Mouse (Mus musculus): ENCODE measurements at regions not wholly inside any gene's neighbourhood (a gene's known extent, or its start where the extent isn't known, plus 50 kb on each side); places are given as distances from the start of the nearest gene placed in this dataset.

DNA sequence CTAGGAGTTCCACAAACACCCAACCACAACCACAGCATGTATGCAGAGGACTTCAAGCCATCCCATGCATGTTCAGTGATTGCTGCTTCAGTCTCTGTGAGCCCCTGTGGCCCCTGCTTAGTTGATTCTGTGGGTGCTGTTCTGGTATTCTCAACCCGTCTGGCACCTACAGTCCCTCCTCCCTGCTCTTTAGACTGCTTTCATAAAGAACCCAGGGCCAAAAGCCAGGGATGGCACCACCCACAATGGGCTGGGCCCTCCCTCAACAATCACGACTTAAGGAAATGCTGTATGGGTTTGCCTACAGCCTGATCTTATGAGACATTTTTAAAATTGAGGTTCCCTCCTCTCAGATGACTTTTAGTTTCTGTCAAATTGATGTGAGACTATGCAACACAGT is 58.9 kb upstream of the Bcl9 start:
- in situ Hi-C loops (cut with MboI; ENCODE audit: low sequenced_read_pairs in 2 of 2, unreplicated experiment in 2 of 2) = no loop called here
- Histone ChIP-seq H3K4me3 (ENCODE audit: insufficient read depth in 1 of 2, low read depth in 1 of 2, low read length in 2 of 2, poor library complexity in 1 of 2, severe bottlenecking in 1 of 2) (no peak overlapping the region), H3K27ac (ENCODE audit: insufficient read depth, low read depth, low read length, poor library complexity, severe bottlenecking) (no peak overlapping the region), H3K9ac (ENCODE audit: insufficient read depth, low read depth, low read length, poor library complexity, severe bottlenecking) (no peak overlapping the region), H3K4me1 (ENCODE audit: control insufficient read depth in 2 of 2, insufficient read depth in 2 of 2, low read length in 2 of 2, poor library complexity in 1 of 2) (peaks cover 0 to 2% of the 10 kb centered on the region in 2 experiments; a peak in 2 of 4 replicates), H3K9me3 (ENCODE audit: control insufficient read depth, insufficient read depth, low read depth, low read length) (no peaks in the 10 kb centered on the region), H3K36me3 (ENCODE audit: control insufficient read depth, insufficient read depth, low read length, poor library complexity, severe bottlenecking) (no peaks in the 10 kb centered on the region)
- no peak for DNase-seq (ENCODE audit: low read depth, low spot score)
- no peak for TF ChIP-seq ZC3H11A (IDR thresholded peaks at IDR 0.05; ENCODE audit: borderline replicate concordance, low read depth, low read length)
- TF ChIP-seq MAFK (IDR thresholded peaks at IDR 0.05; ENCODE audit: insufficient read depth, low read depth, low read length) = no peak
- TF ChIP-seq HCFC1 (IDR thresholded peaks at IDR 0.05; ENCODE audit: borderline replicate concordance, insufficient read depth, low read length) = no peak
- TF ChIP-seq ZNF384 (IDR thresholded peaks at IDR 0.05; ENCODE audit: low read depth, low read length) = no peak
- TF ChIP-seq CHD2 (IDR thresholded peaks at IDR 0.05; ENCODE audit: low read depth, low read length) = no peak

- Histone ChIP-seq H3K9me3 (ENCODE audit: control insufficient read depth, insufficient read depth, low read depth, low read length) (no peaks in the 10 kb centered on the region), H3K4me1 (ENCODE audit: control insufficient read depth in 2 of 2, insufficient read depth in 2 of 2, low read length in 2 of 2, poor library complexity in 1 of 2) (peaks cover 0 to 2% of the 10 kb centered on the region in 2 experiments; a peak in 2 of 4 replicates), H3K4me3 (ENCODE audit: insufficient read depth in 1 of 2, low read depth in 1 of 2, low read length in 2 of 2, poor library complexity in 1 of 2, severe bottlenecking in 1 of 2) (no peak overlapping the region), H3K36me3 (ENCODE audit: control insufficient read depth, insufficient read depth, low read length, poor library complexity, severe bottlenecking) (no peaks in the 10 kb centered on the region), H3K27ac (ENCODE audit: insufficient read depth, low read depth, low read length, poor library complexity, severe bottlenecking) (no peak overlapping the region), H3K9ac (ENCODE audit: insufficient read depth, low read depth, low read length, poor library complexity, severe bottlenecking) (no peak overlapping the region)
- TF ChIP-seq ZC3H11A (IDR thresholded peaks at IDR 0.05; ENCODE audit: borderline replicate concordance, low read depth, low read length) (no peak), HCFC1 (IDR thresholded peaks at IDR 0.05; ENCODE audit: borderline replicate concordance, insufficient read depth, low read length) (no peak), ZNF384 (IDR thresholded peaks at IDR 0.05; ENCODE audit: low read depth, low read length) (no peak), CHD2 (IDR thresholded peaks at IDR 0.05; ENCODE audit: low read depth, low read length) (no peak), MAFK (IDR thresholded peaks at IDR 0.05; ENCODE audit: insufficient read depth, low read depth, low read length) (no peak)
- in situ Hi-C loops (cut with MboI; ENCODE audit: low sequenced_read_pairs in 2 of 2, unreplicated experiment in 2 of 2) = no loop called here
- no peak for DNase-seq (ENCODE audit: low read depth, low spot score)
Measured at GRCm38 (mm10) chr3:97355466-97355865, 57.7 kb upstream of the Bcl9 start.

DNA sequence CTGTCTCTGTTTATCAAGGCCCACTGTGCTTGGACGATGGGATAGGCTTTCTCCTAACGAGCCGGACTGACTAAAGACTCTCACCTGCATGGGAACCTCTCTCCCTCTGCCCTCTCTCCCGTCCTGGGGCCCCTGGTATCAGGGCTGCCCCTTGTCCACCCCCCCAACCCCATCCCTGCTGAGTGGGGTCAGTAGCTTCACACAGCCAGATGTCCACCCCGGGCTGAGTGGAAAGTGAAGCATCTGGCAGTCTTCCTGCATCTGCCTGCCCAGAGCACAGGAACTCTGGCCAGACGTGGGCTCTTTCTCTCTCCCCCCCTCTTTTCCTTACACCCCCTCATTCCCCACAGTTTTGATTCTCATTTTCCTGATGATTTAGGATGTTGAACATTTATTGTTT is 56.1 kb upstream of the Bcl9 start:
- Histone ChIP-seq H3K9ac (ENCODE audit: insufficient read depth, low read depth, low read length, poor library complexity, severe bottlenecking) (no peak overlapping the region), H3K4me3 (ENCODE audit: insufficient read depth in 1 of 2, low read depth in 1 of 2, low read length in 2 of 2, poor library complexity in 1 of 2, severe bottlenecking in 1 of 2) (no peak overlapping the region), H3K9me3 (ENCODE audit: control insufficient read depth, insufficient read depth, low read depth, low read length) (no peaks in the 10 kb centered on the region), H3K27ac (ENCODE audit: insufficient read depth, low read depth, low read length, poor library complexity, severe bottlenecking) (no peak overlapping the region), H3K36me3 (ENCODE audit: control insufficient read depth, insufficient read depth, low read length, poor library complexity, severe bottlenecking) (no peaks in the 10 kb centered on the region), H3K4me1 (ENCODE audit: control insufficient read depth in 2 of 2, insufficient read depth in 2 of 2, low read length in 2 of 2, poor library complexity in 1 of 2) (peaks cover 0 to 2% of the 10 kb centered on the region in 2 experiments; a peak in 2 of 4 replicates)
- no peak for DNase-seq (ENCODE audit: low read depth, low spot score)
- in situ Hi-C loops (cut with MboI; ENCODE audit: low sequenced_read_pairs in 2 of 2, unreplicated experiment in 2 of 2) = no loop called here
- no peak for TF ChIP-seq MAFK (IDR thresholded peaks at IDR 0.05; ENCODE audit: insufficient read depth, low read depth, low read length)
- no peak for TF ChIP-seq ZNF384 (IDR thresholded peaks at IDR 0.05; ENCODE audit: low read depth, low read length)
- TF ChIP-seq HCFC1 (IDR thresholded peaks at IDR 0.05; ENCODE audit: borderline replicate concordance, insufficient read depth, low read length) = no peak
- TF ChIP-seq ZC3H11A (IDR thresholded peaks at IDR 0.05; ENCODE audit: borderline replicate concordance, low read depth, low read length) = no peak
- no peak for TF ChIP-seq CHD2 (IDR thresholded peaks at IDR 0.05; ENCODE audit: low read depth, low read length)

- no peak for DNase-seq (ENCODE audit: low read depth, low spot score)
- in situ Hi-C loops (cut with MboI; ENCODE audit: low sequenced_read_pairs in 2 of 2, unreplicated experiment in 2 of 2) = no loop called here
- no peaks in the 10 kb centered on the region; a peak in 1 of 4 replicates for H3K4me1 ChIP-seq (ENCODE audit: control insufficient read depth in 2 of 2, insufficient read depth in 2 of 2, low read length in 2 of 2, poor library complexity in 1 of 2)
- H3K9ac ChIP-seq (ENCODE audit: insufficient read depth, low read depth, low read length, poor library complexity, severe bottlenecking) = no peak overlapping the region
- no peaks in the 10 kb centered on the region for H3K9me3 ChIP-seq (ENCODE audit: control insufficient read depth, insufficient read depth, low read depth, low read length)
- H3K36me3 ChIP-seq (ENCODE audit: control insufficient read depth, insufficient read depth, low read length, poor library complexity, severe bottlenecking) = no peaks in the 10 kb centered on the region
- H3K27ac ChIP-seq (ENCODE audit: insufficient read depth, low read depth, low read length, poor library complexity, severe bottlenecking) = no peak overlapping the region
- TF ChIP-seq ZNF384 (IDR thresholded peaks at IDR 0.05; ENCODE audit: low read depth, low read length) (no peak), HCFC1 (IDR thresholded peaks at IDR 0.05; ENCODE audit: borderline replicate concordance, insufficient read depth, low read length) (no peak), ZC3H11A (IDR thresholded peaks at IDR 0.05; ENCODE audit: borderline replicate concordance, low read depth, low read length) (no peak), MAFK (IDR thresholded peaks at IDR 0.05; ENCODE audit: insufficient read depth, low read depth, low read length) (no peak), CHD2 (IDR thresholded peaks at IDR 0.05; ENCODE audit: low read depth, low read length) (no peak)
- no peak overlapping the region for H3K4me3 ChIP-seq (ENCODE audit: insufficient read depth in 1 of 2, low read depth in 1 of 2, low read length in 2 of 2, poor library complexity in 1 of 2, severe bottlenecking in 1 of 2)
Measured at GRCm38 (mm10) chr3:97352031-97352430, 54.3 kb upstream of the Bcl9 start.

GRCm38 (mm10) chr3:97349395-97349794 is 51.7 kb upstream of the Bcl9 start:
- no peak for TF ChIP-seq CHD2 (IDR thresholded peaks at IDR 0.05; ENCODE audit: low read depth, low read length)
- no peak overlapping the region for H3K4me3 ChIP-seq (ENCODE audit: insufficient read depth in 1 of 2, low read depth in 1 of 2, low read length in 2 of 2, poor library complexity in 1 of 2, severe bottlenecking in 1 of 2)
- DNase-seq (ENCODE audit: low read depth, low spot score) = no peak
- no peaks in the 10 kb centered on the region for H3K9me3 ChIP-seq (ENCODE audit: control insufficient read depth, insufficient read depth, low read depth, low read length)
- no peaks in the 10 kb centered on the region for H3K36me3 ChIP-seq (ENCODE audit: control insufficient read depth, insufficient read depth, low read length, poor library complexity, severe bottlenecking)
- no peak overlapping the region for H3K9ac ChIP-seq (ENCODE audit: insufficient read depth, low read depth, low read length, poor library complexity, severe bottlenecking)
- no peak overlapping the region for H3K27ac ChIP-seq (ENCODE audit: insufficient read depth, low read depth, low read length, poor library complexity, severe bottlenecking)
- no peaks in the 10 kb centered on the region for H3K4me1 ChIP-seq (ENCODE audit: control insufficient read depth in 2 of 2, insufficient read depth in 2 of 2, low read length in 2 of 2, poor library complexity in 1 of 2)
- in situ Hi-C loops (cut with MboI; ENCODE audit: low sequenced_read_pairs in 2 of 2, unreplicated experiment in 2 of 2) = loop anchor here in 1 of 2 experiments (25.0 kb wide), 1 partner anchor 412 kb away; the partner anchor contains the start of gene Gja8

Measured in ES-E14 (cell line).